Mouse (Mus musculus) spleen, postnatal 10 days (tissue): ENCODE measurements around the gene Kidins220.
A peak's percentile ranks its signal among the peaks of the same experiment; 100 is the strongest.

ENCODE experiments used
- DNase-seq, 2 experiments: peaks; one replicate each; pipeline ENCODE4 v3.0.0; 2021 to 2022; ENCODE audit warnings: low spot score in 2 of 2

The Kidins220 gene

DNA sequence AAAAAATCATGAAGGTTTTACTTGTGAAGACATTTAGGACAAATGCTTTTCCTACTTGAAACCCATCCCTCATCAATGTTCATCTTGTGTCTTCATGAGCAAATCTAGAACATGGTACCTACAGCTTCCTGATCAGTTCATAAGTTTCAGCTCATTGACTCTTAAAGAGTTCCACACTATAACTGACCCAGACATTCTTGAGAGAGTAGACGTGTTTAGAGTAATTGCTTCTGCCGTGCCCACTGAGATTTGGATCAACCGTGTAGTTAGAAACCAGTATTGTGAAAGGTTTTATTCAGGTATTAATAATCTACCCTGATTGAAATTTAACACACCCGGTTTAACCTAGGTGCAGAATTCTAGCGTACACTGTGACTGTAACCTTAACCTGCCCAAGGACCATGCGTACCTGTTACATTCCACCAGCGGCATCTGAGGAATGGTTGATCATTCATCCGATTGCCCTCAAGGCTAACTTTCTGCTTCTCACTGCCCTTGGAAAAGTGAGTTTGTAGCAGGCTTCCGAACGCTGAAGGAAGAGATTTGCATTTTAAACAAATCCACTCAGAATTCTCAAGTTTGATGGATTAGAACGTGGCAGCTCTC is 12.3 kb upstream of the Kidins220 start:
- DNase-seq: no peak

DNA sequence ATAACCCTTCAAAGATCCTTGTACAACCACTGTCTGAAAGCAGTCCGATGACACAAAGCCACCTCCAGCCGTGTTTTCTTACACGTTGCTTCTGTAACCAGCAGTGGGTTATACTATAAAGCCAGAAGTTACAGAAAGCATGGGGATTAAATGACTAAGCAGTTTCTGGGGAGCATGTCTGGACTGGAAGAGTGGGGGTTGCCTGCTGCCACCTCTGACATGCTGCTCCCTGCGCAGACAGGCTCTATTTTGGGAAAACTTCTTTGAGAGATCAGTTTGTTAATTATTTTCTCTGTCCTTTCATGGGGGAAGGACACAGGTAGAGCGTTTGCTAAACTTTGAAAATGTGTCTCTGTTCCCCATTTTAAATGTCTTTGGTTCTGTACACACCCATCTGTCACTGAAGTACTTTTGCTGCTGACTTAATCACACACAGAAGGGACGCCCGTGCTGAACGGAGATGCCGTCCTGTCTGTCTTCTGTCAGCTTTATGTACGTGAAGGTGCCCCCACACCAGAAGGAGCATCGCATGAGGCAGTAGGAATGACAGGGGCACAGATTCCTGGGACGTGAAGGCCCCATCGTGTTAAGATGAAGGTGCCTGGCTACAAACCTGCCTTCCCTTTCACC is 11.2 kb upstream of the Kidins220 start:
- no peak for DNase-seq

DNA sequence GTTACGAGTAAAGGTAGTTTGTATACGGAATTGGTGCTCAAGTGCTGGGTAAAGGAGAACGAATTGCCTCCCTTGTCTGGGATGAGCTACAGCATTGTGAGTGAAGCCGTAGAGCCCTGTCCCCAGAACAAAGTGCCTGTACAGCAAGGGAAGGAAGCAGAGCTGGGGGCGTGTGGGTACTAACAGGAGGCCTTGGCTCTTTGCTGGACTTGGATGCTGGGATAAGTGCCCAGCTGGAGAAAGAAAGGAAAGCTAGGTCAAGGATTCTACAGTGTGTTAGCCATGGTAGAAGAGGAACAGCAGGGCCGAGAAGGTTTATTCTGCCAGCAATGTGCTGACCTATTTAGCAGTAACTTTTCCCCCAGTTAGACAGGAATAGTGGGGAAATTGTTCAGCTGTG is 9.3 kb upstream of the Kidins220 start:
- no peak for DNase-seq

- DNase-seq: no peak
Observed at GRCm38 (mm10) chr12:24966046-24966445, 8.7 kb upstream of the Kidins220 start.

DNA sequence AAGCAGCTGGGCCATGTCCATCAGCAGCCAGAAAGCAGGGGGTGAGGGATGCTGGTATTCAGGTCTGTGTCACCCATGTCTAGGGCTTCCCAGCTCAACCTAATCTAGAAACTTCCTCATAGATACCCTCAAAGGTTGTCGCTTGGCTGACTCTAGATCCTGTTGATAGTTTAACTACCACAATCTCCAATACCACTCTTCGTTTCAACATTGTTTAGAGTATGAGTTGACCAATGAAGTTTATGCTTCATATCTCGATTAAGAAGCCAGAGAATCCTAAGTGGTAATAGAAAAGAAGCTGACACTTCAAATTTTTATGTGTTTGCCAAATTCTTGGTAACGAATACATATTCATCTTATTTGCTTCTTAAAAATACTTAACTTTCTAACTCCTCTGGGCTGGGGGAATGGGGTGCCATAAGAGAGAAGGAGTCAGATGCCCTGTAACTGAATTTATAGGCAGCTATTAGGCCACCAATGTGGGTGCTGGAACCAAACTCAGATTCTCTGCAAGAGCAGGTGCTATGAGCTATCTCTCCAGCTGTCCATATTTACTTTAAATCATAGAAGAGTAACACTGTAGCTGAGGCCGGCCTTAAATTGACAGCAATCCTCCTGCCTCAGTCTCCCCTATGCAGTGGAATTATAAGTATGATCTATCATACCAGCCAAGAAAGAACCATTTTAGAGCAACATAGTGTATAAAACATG is 3.1 kb upstream of the Kidins220 start:
- DNase-seq: no peak

DNA sequence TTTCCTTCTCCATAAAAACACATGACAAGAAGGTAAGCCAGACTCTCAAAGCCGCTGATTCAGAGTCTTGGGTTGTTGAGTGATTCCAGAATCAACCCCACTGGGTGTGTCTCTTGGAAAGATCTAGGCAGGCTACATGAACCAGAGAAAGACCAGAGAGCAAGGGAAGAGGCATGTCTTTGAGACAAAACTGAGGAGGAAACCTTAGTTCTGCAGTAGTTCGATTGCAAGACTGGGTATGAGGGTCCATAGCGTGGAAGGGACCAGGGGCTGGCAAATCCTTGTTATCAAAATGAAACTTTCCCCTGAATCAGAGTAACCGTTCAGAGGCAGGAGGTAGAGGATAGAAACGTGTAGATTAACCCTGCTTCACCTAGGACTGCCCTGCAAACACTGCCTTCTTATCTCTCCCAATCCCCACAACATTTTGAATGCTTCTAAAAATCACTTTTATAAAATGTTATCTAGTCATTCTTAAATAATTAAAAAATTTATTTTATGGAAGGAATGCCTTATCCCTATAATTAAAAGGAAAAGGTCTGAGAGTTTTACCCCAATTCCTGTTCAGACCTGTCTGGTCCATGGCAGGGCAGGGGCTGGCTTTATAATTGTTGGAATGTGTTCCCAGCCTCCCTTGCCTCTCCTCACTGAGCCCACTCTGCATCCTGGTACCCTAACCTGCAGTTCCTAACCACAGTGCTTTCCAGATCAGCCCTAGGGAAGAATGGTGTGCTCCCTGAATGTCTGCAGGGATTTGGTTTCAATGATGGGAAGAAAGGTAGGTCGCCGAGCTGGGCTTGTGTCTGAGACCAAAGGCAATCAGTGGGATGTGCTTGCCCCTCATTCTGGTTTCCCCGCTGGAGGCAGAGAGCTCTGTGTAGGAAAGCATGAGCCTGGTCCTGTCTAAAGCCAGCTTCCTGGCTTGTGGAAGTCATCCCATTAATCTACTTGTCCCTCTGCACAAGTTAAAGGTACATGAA is 2.1 kb upstream of the Kidins220 start:
- no peak for DNase-seq

DNA sequence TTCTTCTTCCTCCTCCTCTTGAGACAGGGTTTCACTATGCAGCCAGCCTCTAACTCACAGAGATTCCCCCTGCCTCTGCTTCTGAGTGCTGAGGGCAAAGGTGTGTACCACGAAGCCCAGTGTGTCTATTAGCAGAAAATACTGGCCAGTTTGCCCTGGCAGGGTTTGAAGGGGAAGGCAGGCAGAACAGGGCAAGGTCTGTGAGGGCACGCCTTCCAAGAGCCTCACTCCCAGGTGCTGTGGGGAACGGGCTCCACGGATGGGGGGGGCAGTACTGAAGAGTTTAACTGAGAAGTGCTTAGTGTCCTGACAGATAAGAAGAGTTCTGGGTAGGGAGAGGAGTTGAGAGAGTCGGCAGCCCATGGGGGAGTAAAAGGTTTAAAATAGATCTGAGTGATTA is 1.1 kb upstream of the Kidins220 start:
- DNase-seq: no peak

DNA sequence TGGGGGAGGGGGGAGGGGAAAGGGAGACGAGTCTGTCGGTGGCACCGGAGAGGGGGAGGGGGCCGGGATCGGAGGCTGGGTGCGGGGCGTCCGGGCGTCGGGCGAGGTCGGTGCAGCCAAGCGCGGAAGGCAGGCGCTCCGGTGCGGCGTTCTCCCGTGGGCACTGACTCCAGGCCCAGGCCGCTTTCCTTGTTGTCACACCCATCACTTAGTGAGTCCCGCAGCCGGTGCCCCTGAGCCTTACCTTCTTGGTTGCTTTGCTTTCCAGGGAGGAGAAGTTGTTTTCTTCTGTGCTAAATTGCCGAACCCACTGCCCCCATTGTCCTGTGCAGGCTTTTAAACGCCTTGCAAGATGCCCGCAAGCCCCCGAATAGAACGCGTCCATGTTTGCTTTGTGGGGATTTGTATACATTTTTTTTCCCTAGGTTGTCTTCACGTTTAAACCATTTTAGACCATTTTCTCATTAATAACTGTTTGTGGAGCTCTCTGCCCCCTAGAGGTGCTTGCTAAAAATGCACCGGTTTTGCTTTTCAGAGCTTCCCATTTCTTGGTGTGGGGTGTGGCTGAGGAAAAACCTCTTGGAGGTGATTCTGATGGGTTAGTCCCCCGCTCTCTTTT is 499 bp downstream of the Kidins220 start:
- peak in 1 of 2 experiments; percentile 65 for DNase-seq

DNA sequence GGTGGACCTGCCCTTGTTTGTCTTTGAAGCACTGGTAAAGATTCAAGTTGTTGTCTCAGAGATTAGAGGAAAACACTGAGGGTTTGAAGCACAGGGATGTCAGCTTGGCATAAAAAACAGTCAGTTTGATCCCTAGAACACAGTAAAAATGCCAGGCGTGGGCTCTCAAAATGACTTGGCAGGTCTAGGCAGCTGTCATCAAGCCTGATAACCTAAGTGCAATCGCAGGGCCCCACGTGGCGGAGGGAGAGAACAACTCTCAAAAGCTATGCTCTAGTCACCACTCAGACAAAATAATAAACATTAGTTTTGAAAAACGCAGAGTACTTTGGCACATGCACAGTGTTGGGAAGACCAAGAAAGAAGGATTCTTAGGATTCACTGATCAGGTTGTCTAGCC is 10.5 kb downstream of the Kidins220 start:
- DNase-seq: no peak

GRCm38 (mm10) chr12:24995350-24995749 is 20.6 kb downstream of the Kidins220 start:
- DNase-seq: no peak

- DNase-seq: no peak
Observed at GRCm38 (mm10) chr12:25005350-25005749, 30.6 kb downstream of the Kidins220 start.

GRCm38 (mm10) chr12:25009957-25010356 is 35.2 kb downstream of the Kidins220 start:
- DNase-seq: no peak

DNA sequence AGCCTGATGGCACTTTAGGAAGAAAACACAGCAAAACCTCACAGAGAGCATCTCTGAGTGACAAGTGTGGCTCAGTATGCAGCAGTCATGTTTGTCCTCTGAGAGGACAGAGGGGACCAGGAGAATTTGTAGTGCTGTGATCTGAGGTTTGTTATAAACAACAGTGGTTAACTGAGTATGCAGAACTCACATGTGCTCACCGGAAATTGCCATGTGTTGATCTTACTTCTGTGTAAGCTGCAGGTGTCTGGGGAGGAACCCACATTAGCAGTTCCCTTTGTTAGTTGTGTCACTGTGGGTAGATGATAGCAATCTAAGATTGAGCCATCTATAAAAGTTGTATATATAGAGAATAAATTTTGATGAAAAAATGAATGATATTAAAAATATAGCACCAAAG is 35.7 kb downstream of the Kidins220 start:
- no peak for DNase-seq

DNA sequence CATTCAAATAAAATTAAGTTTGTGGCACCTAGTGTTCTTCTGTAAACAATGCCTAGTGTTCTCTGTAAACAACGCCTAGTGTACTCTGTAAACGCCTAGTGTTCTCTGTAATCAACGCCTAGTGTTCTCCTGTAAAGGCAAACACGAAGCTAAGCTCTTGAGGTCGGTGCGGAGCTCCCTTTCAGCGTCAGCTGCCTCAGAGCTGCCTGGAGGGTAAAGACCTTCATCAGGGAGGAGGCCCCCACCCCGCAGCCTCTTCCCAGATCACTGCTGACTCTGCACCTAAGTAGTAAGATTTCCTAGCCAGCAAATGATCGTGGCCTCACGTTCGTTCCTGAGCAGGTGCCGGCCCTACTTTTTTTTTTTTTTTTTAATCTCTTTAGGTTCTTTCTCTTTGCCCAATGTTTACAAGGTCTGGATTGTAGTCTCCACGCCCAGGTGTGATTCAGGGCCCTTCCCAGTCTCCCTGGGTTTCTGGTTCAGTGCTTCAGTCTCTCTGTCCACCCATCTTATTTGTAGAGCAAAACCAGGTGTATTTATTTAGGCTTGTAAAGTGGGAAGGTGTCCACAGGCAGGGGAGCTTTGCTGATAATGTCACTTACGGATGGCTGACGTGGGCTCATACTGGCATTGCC is 37.1 kb downstream of the Kidins220 start:
- no peak for DNase-seq

GRCm38 (mm10) chr12:25012555-25013540 is 38.1 kb downstream of the Kidins220 start:
- no peak for DNase-seq

GRCm38 (mm10) chr12:25014307-25014927 is 39.7 kb downstream of the Kidins220 start:
- no peak for DNase-seq

DNA sequence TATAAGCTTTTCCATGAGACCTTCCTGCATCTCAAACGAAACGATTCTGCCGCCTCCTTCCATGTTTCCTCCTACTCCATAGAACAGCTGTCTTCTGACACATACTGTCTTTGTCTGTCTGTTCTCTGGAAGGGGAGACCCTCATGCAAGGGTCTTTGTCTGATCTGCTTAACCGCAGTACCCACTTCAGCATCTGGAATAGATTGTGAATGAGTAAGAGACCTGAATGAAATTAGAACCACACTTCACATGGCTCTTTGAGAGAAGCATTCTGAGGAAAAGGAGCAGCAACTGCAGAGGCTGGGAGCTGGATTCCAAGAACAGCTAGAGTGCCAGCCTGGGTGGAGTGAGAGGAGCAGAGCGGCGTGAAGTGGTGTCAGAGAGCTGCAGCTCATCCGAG is 40.2 kb downstream of the Kidins220 start:
- DNase-seq: no peak

DNA sequence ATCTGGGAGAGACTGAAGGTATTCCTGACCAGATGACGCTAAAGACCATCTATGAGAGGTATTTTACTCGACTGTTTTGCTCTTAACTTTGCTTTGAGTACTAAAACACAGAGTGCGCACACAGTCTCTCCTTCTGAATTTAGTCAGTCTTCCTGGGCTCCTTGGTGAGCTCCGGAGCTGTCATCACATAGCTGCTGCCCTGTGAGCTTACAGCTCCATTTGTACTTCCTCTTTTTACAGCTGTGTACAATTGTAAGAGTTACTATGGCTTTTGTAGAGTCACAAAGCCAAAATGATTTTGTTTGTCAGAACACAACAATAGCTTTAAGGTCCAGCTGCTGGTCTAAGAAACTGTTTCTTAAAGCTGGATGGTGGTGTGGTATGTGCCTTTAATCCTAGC is 42.3 kb downstream of the Kidins220 start:
- no peak for DNase-seq

DNA sequence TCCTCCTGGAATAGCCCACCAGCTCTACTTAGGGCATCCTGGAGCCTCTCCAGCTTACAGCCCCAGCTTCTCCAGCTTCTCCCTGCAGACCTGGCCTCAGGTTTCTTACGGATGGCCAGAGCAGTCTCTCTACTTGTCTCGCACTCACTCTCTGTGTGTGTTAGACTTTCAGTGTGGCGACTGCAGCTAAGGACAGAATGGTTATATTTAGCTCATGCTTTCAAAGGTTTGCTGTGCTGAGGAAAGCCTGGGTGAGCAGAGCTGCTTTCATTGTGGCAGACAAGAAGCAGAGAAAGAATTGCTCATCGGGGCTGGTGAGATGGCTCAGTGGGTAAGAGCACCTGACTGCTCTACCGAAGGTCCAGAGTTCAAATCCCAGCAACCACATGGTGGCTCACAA is 46.3 kb downstream of the Kidins220 start:
- DNase-seq: no peak
